Mouse (Mus musculus) heart, postnatal 4 days (tissue): ENCODE data around the gene LTO1. TPM values are rescaled to one million over a fixed set of nuclear protein-coding genes. Genes with fewer than 3 reads are reported as not detected.
"Not testable (repeated sequence)": the region's sequence is repeated elsewhere in the genome, so short reads cannot be mapped to it uniquely, and the experiment has no call there.

Source experiments
- DNase-seq: peaks from one replicate; pipeline ENCODE4 v3.0.0; 2021
- total RNA-seq, 2 experiments: library from RNA; stranded (reverse); gene quantifications; 2 replicates each; pipeline ENCODE4 v1.2.3; 2021

The LTO1 gene
- total RNA-seq = 10 to 100 TPM; 13.8 to 14.8 TPM

GRCm38 (mm10) chr7:144914948-144915750 is at the start of gene LTO1:
Gene LTO1, plus strand, starts transcription at chr7:144915100.
- DNase-seq = peak; percentile 92

DNA sequence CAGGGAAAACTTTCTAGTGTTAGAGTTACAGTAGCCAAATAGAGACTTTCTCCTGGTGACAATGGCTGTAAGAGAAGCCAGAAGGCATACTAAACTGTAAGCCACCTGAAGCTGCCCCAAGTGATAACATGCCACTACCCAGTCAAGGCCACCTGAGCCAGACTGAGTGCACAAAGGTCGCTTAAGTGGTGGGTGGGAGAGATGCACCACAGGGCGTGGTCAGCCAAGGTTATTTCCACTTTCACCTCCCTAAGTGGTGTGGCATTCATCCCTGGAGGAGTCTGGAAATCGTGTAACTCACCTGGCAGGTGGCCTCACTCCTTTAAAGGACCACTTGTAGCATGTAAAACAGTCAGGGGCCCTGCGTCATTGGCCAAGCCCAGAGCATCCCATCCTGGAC is 47.7 kb upstream of the LTO1 start:
- DNase-seq = no peak

DNA sequence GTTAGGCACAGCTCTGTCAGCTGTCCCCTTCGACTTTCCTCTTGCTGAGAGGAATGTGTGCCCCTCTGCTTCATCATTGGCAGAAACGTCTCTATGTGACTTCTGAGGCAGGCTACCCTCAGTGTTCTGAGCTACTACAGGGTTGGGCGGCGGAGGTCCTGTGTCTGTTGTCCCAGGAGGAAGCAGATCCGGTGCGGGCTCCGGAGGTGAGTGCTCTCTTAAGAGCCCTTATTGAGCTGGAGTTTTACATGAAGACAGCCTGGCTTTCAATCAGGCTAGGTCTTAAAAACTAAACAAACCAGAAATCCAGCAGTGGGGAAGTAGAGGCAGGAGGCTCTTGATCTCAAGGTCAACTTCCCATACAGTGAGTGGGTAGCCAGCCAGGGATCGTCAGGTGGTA is 47.3 kb upstream of the LTO1 start:
- no peak for DNase-seq

DNA sequence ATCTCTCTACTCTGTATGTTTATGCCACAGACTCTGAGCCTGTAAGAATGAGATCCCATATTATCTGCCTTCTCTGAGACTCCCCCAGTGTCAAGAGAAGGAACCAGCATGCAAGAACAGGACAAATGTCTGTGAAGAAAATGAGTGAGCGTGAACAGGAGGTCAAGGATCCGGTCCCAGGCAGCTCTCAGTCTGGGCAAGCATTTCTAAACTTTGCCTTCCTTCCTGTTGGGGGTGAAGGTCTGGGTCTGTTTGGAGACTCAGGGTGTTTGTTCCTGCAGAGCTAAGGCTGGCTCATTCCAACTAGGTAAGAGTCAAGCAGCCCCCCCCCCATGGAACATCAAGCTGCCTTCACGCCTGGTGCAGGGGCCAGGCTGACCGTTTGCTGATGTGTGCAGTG is 42.5 kb upstream of the LTO1 start:
- DNase-seq = no peak

DNA sequence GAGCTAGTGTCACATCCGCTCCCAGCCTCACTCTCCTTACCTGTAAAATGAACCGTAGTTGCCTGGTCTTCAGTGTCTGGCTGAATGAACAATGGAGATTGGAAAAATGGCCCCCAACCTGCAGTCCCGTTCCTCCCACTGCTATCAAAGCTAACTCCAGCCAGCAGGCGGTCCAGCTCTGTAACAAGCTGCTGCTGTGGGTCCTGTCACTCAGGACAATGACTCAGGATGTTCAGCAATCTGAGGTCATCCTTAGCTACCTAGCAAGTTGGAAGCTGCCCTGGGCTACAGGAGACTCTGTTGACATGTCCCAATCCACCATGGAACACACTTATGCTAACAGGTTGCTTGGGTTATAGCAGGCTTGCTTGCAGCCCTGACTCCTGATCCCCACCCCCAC is 41.7 kb upstream of the LTO1 start:
- DNase-seq = no peak

DNA sequence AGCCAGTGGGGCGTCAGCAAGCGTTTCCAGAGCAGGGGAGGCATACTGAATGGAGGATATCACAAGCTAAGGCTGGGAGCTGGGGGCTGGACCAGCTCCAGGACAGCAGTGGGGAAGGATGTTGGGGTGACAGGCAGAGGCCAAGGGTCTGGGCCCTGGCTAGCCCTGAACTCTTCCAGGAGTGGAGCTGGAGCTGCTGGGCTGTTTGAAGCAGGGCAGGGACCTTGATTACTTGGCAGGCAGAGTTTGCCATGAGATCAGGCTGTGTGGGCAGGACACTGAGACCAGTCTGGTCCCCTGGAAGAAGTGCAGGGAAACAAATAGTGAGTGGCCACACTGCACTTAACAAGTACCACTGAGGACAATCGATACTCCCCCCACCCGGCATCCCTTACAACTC is 40.7 kb upstream of the LTO1 start:
- no peak for DNase-seq

DNA sequence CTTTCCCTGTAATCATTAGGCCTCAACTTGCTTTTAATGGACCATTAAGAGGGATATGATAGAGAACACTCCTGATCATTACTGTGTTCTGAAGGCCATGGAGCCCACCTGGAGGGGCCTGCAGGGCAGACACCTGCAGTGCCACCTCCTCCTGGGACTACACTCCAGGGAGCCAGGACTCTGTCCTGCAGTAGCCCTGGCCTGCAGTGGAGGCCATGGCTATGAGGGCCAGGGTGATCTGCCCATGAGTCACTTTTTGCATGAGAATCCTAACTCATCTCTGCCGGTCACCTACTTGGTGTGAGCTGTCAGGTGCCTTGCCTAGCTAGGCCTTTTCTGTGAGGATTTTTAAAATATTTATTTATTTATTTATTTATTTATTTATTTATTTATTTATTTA is 36.5 kb upstream of the LTO1 start:
- DNase-seq = no peak

DNA sequence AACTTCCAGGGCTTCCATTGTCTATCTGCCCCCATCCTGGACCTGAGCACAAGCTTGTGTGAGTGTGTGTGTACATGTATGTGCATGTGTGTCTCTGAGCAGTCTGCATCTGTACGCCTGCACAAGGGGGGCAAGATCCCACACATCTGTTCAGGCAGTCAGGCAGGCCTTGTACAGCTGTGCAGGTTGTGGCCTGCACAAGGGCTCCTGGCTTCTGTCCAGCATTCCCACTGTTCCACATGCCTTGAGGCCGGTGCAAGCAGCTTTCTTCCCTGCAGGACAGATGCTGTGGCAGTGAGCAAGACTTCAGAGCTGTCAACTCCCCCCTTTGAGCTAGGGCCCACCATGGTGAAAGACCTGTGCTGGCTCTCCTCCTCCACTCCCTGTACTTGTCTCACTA is 31.8 kb upstream of the LTO1 start:
- no peak for DNase-seq

GRCm38 (mm10) chr7:144887672-144888071 is 27.2 kb upstream of the LTO1 start:
- no peak for DNase-seq

DNA sequence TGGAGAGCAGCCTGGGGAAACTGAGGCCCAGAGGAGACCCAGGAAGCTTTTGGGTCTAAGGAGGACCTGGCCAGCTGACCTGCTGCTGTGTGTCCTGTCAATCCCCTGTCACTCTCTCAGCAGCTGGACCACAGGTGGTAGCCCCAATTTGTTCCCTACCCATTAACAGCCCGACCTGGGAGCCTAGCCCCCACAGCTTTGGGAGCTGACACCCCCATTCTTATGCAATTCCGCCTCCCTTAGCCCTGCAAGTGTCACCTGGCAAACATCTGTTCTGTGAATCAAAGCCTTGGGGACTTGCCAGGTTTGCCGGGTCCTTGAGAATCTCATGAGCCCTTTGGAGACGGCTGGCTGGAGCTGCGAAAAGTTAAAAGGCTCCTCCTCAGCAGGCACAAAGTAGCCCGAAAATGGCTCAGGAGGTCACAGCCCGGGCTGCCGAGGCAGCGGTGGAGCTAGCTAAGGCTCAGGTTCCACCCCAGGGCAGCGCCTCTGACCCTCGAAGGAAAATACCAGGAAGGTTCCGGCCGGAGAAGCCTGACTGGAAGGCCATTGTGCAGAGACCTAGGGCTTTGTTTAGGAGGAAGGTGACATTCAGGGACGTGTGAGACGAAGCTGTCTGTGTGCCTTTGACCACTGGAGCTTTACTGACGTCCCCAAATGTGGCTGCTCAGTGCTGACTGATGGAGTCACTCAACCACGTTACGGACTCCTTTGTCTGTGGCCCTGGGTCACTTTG is 26.2 kb upstream of the LTO1 start:
- DNase-seq = no peak

GRCm38 (mm10) chr7:144890661-144891060 is 24.2 kb upstream of the LTO1 start:
- not testable (repeated sequence) for DNase-seq

DNA sequence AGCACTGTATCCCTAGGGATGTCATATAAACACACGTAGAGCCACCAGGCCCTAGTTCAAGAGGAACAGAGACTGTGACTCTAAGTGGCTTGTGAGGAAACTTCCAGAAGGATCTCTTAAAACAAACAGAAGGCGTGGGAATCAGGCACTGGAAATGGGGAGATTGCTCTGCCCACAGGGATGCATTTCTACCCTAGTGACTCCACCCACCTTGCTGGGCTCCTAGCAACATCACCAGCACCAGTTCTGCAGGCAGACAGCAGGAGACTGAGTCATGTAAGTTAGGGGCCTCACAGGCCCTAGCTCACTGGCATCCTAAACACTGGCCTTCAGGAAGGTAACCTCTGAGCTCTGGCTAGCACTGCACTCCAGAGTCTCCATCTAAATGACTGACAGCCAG is 23.0 kb upstream of the LTO1 start:
- DNase-seq = no peak

DNA sequence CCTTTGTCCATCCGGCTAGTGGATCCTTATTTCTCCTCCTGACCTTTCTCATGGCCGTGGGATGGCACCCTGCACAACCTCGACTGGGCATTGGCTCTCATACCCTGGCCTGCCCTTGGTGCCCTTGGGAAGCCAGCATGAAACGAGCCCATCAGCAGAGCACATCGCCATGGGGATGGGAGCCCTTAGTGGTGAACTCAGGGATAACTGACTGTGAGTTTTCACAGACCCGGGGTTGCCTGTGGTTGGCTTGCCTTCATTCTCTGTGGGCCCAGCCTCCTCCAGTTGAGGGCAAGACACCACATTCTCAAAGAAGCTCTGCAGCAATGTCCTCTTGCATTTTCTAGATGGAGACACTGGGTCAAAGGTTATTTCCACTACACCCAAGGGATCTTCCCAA is 22.6 kb upstream of the LTO1 start:
- no peak for DNase-seq

GRCm38 (mm10) chr7:144894191-144894590 is 20.7 kb upstream of the LTO1 start:
- peak; percentile 50 for DNase-seq

DNA sequence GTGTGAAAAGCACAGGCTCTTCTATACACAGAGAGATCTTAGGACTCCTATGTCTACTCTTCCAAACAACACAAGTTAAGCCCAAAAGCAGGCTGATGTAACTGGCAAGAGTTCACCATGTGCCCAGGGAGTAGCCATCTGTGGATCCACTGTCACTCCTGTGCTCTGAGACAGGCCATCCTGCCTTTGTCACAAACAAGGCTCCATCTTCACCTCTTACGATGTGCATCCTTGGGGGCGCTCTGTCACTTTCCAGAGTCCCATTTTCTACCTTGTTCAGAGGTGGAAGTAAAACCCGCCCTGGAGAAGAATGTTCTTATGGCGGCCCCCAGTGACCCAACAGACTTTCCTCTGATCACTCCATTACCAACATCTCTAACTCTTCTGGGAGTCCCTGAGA is 20.2 kb upstream of the LTO1 start:
- no peak for DNase-seq

GRCm38 (mm10) chr7:144895305-144896111 is 19.4 kb upstream of the LTO1 start:
- DNase-seq = peak; percentile 81

DNA sequence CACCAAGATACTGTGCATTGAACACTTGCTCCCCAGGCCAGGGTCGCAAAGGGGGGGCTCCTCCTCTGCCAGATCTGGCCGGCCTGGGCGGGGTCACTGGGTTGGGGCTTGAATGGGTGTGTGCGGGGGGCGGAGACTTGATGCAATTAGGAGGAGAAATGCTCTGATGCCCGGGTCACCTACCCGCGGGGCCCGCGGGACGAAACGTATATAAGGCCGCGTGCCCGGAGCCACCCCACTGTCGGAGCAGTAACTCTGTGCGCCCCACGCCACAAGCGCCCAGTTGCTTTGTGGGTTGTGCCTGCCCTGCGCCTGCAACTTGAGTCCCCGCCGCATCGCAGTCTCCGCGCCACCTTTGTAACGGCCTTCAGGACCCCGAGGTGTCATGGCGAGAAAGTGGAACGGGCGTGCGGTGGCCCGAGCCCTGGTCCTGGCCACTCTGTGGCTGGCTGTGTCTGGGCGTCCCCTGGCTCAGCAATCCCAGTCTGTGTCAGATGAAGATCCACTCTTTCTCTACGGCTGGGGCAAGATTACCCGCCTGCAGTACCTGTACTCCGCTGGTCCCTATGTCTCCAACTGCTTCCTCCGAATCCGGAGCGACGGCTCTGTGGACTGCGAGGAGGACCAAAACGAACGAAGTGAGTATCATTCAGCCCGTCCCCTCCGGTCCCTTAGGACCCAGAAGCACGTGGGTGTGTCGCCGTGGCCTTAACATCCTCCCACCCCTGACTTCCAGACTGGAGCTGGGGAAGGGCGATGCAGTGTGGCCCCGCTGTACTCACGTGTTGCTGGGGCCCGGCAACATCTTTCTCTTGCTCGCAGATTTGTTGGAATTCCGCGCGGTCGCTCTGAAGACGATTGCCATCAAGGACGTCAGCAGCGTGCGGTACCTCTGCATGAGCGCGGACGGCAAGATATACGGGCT is 18.3 kb upstream of the LTO1 start, which contains the start of gene Fgf15:
Gene Fgf15, plus strand, starts transcription at position 238 of the 925 bp plus-strand sequence.
- DNase-seq = no peak

DNA sequence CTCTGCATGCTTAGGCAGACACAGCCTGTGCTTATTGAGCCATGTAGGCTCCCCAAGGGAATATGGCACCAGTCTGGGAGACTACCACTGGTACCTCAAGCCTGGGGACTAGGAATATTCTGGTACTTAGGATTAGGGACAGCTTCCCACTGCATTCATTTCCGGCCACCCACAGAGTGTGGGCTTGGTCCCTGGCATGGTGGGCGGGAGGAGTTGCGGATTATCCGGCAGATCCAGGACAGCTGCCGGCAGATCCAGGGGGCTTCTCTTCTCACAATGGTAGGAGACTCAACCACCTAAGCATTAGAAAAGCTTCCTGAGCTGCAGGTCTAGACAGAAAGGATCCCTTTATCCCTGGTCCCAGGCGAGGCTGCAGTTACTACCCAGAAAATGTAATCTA is 16.4 kb upstream of the LTO1 start:
- no peak for DNase-seq

DNA sequence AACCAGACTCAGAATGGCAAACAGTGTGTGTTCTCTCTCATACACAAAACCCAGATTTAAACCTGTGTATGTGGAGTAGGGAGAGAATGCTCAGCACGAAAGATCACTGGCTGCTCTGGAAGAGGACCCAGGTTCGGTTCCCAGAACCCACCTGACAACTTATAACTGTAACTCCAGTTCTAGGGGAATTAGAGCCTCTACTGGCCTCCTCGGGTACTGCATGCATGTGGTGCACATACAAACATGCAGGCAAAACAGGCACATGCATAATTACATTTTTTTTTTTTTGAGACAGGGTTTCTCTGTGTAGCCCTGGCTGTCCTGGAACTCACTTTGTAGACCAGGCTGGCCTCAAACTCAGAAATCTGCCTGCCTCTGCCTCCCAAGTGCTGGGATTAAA is 9.4 kb upstream of the LTO1 start:
- DNase-seq = not testable (repeated sequence)

DNA sequence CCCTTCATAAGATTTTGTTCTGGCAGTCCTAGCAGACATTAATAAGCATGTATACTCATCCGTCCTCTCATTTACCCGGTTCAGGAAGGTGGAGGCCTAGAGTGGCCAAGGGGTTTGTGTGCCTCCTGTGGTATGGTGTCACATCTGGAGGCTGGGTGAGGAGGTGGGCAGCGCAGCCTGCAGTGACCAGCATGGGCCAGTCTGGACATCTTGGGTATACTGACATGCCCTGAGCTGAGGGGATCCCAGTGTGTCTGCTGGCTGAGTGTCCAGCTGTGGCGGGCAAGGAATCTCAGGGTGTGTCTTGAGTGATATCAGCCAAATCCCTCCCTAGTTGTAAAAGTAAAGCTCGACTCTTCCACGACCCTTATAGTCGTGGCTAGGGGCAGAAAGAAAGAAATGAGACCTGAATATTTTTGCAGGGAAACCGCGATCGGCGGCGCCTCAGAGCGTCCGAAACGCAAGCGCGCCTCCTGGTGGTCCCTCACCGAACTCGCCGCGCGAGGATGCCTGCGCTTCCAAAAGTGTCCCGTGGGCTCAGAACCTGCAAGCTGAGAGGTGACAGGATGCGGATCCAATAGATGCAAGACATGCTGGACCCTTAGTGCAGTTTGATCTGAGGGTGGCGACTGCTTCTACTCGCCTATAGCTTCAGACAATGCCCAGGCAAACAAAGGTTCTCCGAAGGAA is 8.0 kb upstream of the LTO1 start:
- peak; percentile 77 for DNase-seq

GRCm38 (mm10) chr7:144907793-144908192 is 7.1 kb upstream of the LTO1 start:
- DNase-seq = no peak
